In the genomic region with DNA sequence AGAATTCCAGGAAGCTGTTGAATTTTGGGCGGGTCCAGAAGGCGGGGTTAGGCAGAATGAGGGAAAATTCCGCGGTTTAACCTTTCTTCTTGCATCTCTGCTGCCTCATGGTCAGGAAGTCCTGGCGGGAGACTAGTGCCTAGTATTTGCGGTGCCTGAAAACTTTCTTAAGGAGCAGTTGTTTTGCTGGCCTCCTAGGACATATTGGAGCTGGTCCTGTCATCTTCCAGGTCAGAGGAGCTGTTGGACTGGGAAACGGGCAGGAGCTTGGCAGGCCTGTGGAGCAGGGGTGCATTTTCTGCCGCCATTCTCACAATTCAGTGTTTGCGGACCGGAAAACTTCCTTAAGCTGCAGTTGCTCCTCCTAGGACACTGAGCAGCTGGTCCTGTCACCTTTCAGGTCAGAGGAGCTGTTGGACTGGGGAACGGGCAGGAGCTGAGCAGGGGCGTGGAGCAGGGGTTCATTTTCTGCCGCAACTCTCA, we compare ENCODE assay signal across 9 mouse cellular contexts. TPM values are rescaled to one million over a fixed set of nuclear protein-coding genes. Genes with fewer than 3 reads are reported as not detected.
DNase-seq lines count a peak whose midpoint lies in the region; ATAC-seq and TF ChIP-seq lines count a peak whose summit lies in the region.
"Had no signal": no experiment of that assay in that cellular context is flagged by ENCODE, and none has a peak within 500 bp of the region (broad histone marks: within the 10 kb centered on the region; RNA-seq: fewer than 3 reads in every experiment).

No protein-coding gene starts in this region.

- peaks cover 8% of the 10 kb centered on the region for H3K9me3 ChIP-seq in forebrain, embryonic 12.5 days
- H3K9me3 ChIP-seq in forebrain, embryonic 15.5 days, result peaks cover 14% of the 10 kb centered on the region; the same call in 1 of the 2 replicates
- peaks cover 30% of the 10 kb centered on the region for H3K9me3 ChIP-seq in E14TG2a.4 (ENCODE audit: low read length)
- no peaks in the 10 kb centered on the region for H3K9me3 ChIP-seq in liver, embryonic 12.5 days (replicated peaks)

- TF ChIP-seq CTCF in E14TG2a.4 (conservative IDR thresholded peaks at IDR 0.05; ENCODE audit: low read length), result no peak
- no peak for TF ChIP-seq CTCF in layer of hippocampus, adult 2 months (conservative IDR thresholded peaks at IDR 0.05)

- 47% methylated on average over 13 of the region's 13 CpGs for WGBS in forebrain, embryonic 12.5 days
- WGBS in forebrain, embryonic 15.5 days, result 45% methylated on average over 13 of the region's 13 CpGs
- WGBS in liver, embryonic 12.5 days (ENCODE audit: insufficient replicate concordance), result 22% methylated on average over 13 of the region's 13 CpGs

- no peak overlapping the region for H3K27ac ChIP-seq in forebrain, embryonic 12.5 days
- no peak overlapping the region for H3K27ac ChIP-seq in forebrain, embryonic 15.5 days (replicated peaks)
- peak overlapping the region; percentile 12; the same call in 1 of the 2 replicates for H3K27ac ChIP-seq in liver, embryonic 12.5 days
- no peak overlapping the region for H3K27ac ChIP-seq in layer of hippocampus, adult 2 months

- H3K4me2 ChIP-seq in forebrain, embryonic 12.5 days, result peak overlapping the region; percentile 35
- H3K4me2 ChIP-seq in forebrain, embryonic 15.5 days (replicated peaks), result no peak overlapping the region
- H3K4me2 ChIP-seq in liver, embryonic 12.5 days, result peak overlapping the region; percentile 75

- H3K27me3 ChIP-seq in forebrain, embryonic 12.5 days, result no peaks in the 10 kb centered on the region
- H3K27me3 ChIP-seq in forebrain, embryonic 15.5 days, result no peaks in the 10 kb centered on the region
- H3K27me3 ChIP-seq in E14TG2a.4 (ENCODE audit: insufficient read depth, low read length), result no peaks in the 10 kb centered on the region
- no peaks in the 10 kb centered on the region for H3K27me3 ChIP-seq in liver, embryonic 12.5 days (replicated peaks)

- H3K4me3 ChIP-seq in forebrain, embryonic 12.5 days (replicated peaks), result peak overlapping the region; percentile 24
- H3K4me3 ChIP-seq in forebrain, embryonic 15.5 days, result no peak overlapping the region
- H3K4me3 ChIP-seq in E14TG2a.4 (replicated peaks; ENCODE audit: low read length), result peak overlapping the region; percentile 32
- H3K4me3 ChIP-seq in liver, embryonic 12.5 days, result peak overlapping the region; percentile 59
- no peak overlapping the region; the same call in 1 of the 2 replicates for H3K4me3 ChIP-seq in layer of hippocampus, adult 2 months

- no peak for DNase-seq in layer of hippocampus, adult 2 months (ENCODE audit: low spot score in 2 of 2)
- DNase-seq in ovary, adult 18-20 months (ENCODE audit: low spot score), result no peak

- no peaks in the 10 kb centered on the region for H3K36me3 ChIP-seq in forebrain, embryonic 12.5 days (replicated peaks)
- no peaks in the 10 kb centered on the region for H3K36me3 ChIP-seq in forebrain, embryonic 15.5 days
- H3K36me3 ChIP-seq in E14TG2a.4 (ENCODE audit: insufficient read depth, low read length), result peaks cover 23% of the 10 kb centered on the region
- H3K36me3 ChIP-seq in liver, embryonic 12.5 days, result 0 out of 2 replicates have a peak, but pooled peaks cover 5% of the 10 kb centered on the region

- H3K4me1 ChIP-seq in forebrain, embryonic 12.5 days, result no peaks in the 10 kb centered on the region
- no peaks in the 10 kb centered on the region for H3K4me1 ChIP-seq in forebrain, embryonic 15.5 days
- H3K4me1 ChIP-seq in E14TG2a.4 (replicated peaks; ENCODE audit: low read depth, low read length), result peaks cover 39% of the 10 kb centered on the region
- H3K4me1 ChIP-seq in liver, embryonic 12.5 days, result peaks cover 15% of the 10 kb centered on the region; the same call in 1 of the 2 replicates

- 0 out of 2 replicates have a peak overlapping the region, but pooled peaks have one; percentile 1 for H3K9ac ChIP-seq in forebrain, embryonic 12.5 days
- H3K9ac ChIP-seq in forebrain, embryonic 15.5 days (replicated peaks), result no peak overlapping the region
- H3K9ac ChIP-seq in liver, embryonic 12.5 days, result peak overlapping the region; percentile 67

- ATAC-seq in forebrain, embryonic 12.5 days (ENCODE audit: low FRiP score), result no peak
- no peak for ATAC-seq in forebrain, embryonic 15.5 days (replicated peaks)
- ATAC-seq in granulocyte monocyte progenitor cell, adult 5-6 weeks (replicated peaks; ENCODE audit: poor library complexity, severe bottlenecking), result peak; percentile 55
- peak; percentile 68 for ATAC-seq in liver, embryonic 12.5 days
- ATAC-seq in activated CD4-positive, CD25-positive, alpha-beta regulatory T cell, adult 4 months, result no peak

RNA-seq across cellular contexts. Expression of a gene that starts 43.1 kb away (rescaled TPM):
- polyA plus RNA-seq in forebrain, embryonic 12.5 days (2016; fragmentation: Nextera tagmentation; extraction: Ambion mirVana), result 4.5 and 5.5 TPM in 2 replicates
- 1.7 and 2.7 TPM in 2 replicates for polyA plus RNA-seq in forebrain, embryonic 15.5 days (2015; fragmentation: Nextera tagmentation; extraction: Ambion mirVana)
- total RNA-seq in granulocyte monocyte progenitor cell, adult 5-6 weeks (2014; fragmentation: Nextera tagmentation), result 9.9 and 13.5 TPM in 2 replicates
- total RNA-seq in granulocyte monocyte progenitor cell, adult 5-6 weeks (2017), result 13.1 and 15.3 TPM in 2 replicates
- 5.2 and 5.7 TPM in 2 replicates for polyA plus RNA-seq in liver, embryonic 12.5 days (2016; fragmentation: Nextera tagmentation; extraction: Ambion mirVana)
- polyA plus RNA-seq in activated CD4-positive, CD25-positive, alpha-beta regulatory T cell, adult 4 months (2017; shearing (Covaris generic)), result under 1 TPM in 1 of 2 experiments, not detected in 1; 0.49 TPM
- total RNA-seq in layer of hippocampus, adult 2 months (2021), result 1 to 10 TPM; 2.9 to 3.1 TPM
- total RNA-seq: monocyte, adult 5-6 weeks had no signal

Comparison
In these comparisons a context has a peak if more than half of its experiments do, and no peak if none do; other contexts are left out.
1. H3K4me3 ChIP-seq: peak in forebrain, embryonic 12.5 days (single experiment), E14TG2a.4 (single experiment) and liver, embryonic 12.5 days (single experiment); none in forebrain, embryonic 15.5 days (single experiment) and layer of hippocampus, adult 2 months (single experiment).
2. ATAC-seq: peak in granulocyte monocyte progenitor cell, adult 5-6 weeks (single experiment) and liver, embryonic 12.5 days (single experiment); none in forebrain, embryonic 12.5 days (single experiment), forebrain, embryonic 15.5 days (single experiment) and activated CD4-positive, CD25-positive, alpha-beta regulatory T cell, adult 4 months (single experiment).